Comparison of ENCODE assay signal across 20 mouse cellular contexts in genomic region chr1:90240287-90240686, GRCm38 (mm10). TPM values are rescaled to one million over a fixed set of nuclear protein-coding genes. Genes with fewer than 3 reads are reported as not detected.
DNase-seq lines count a peak whose midpoint lies in the region; ATAC-seq and TF ChIP-seq lines count a peak whose summit lies in the region.
"Had no signal": no experiment of that assay in that cellular context is flagged by ENCODE, and none has a peak within 500 bp of the region (broad histone marks: within the 10 kb centered on the region; RNA-seq: fewer than 3 reads in every experiment).

No protein-coding gene starts in this region.

- no peak overlapping the region for H3K4me2 ChIP-seq in forebrain, postnatal 0 days (ENCODE audit: low read depth)
- H3K4me2 ChIP-seq in liver, embryonic 16.5 days (ENCODE audit: low read depth, low read length), result no peak overlapping the region; the same call in 1 of the 2 replicates
- H3K4me2 ChIP-seq in intestine, embryonic 16.5 days (ENCODE audit: low read depth, low read length), result no peak overlapping the region
- H3K4me2 ChIP-seq: hindbrain, embryonic 13.5 days; intestine, embryonic 15.5 days; kidney, embryonic 15.5 days; lung, embryonic 14.5 days had no signal

- H3K9ac ChIP-seq in forebrain, postnatal 0 days, result no peak overlapping the region
- H3K9ac ChIP-seq in liver, embryonic 16.5 days (ENCODE audit: low read depth, low read length), result peak overlapping the region; percentile 34
- H3K9ac ChIP-seq in intestine, embryonic 16.5 days (ENCODE audit: low read depth, low read length), result no peak overlapping the region
- H3K9ac ChIP-seq: hindbrain, embryonic 13.5 days; intestine, embryonic 15.5 days; kidney, embryonic 15.5 days; lung, embryonic 14.5 days had no signal

- H3K27me3 ChIP-seq in forebrain, embryonic 10.5 days (ENCODE audit: poor library complexity, severe bottlenecking), result no peaks in the 10 kb centered on the region
- no peaks in the 10 kb centered on the region for H3K27me3 ChIP-seq in forebrain, postnatal 0 days (ENCODE audit: insufficient read depth, low read length)
- no peaks in the 10 kb centered on the region for H3K27me3 ChIP-seq in liver, embryonic 16.5 days (ENCODE audit: control insufficient read depth, insufficient read depth, low read depth, low read length)
- H3K27me3 ChIP-seq in intestine, embryonic 16.5 days (replicated peaks; ENCODE audit: control insufficient read depth, insufficient read depth, low read length), result no peaks in the 10 kb centered on the region
- H3K27me3 ChIP-seq: hindbrain, embryonic 13.5 days; intestine, embryonic 15.5 days; kidney, embryonic 15.5 days had no signal

- TF ChIP-seq CTCF in forebrain, postnatal 0 days (IDR thresholded peaks at IDR 0.05; ENCODE audit: low read depth), result no peak

- H3K9me3 ChIP-seq in forebrain, embryonic 10.5 days, result no peaks in the 10 kb centered on the region
- H3K9me3 ChIP-seq in forebrain, postnatal 0 days (ENCODE audit: low read length), result no peaks in the 10 kb centered on the region
- H3K9me3 ChIP-seq in liver, embryonic 16.5 days (replicated peaks; ENCODE audit: control insufficient read depth, low read length), result no peaks in the 10 kb centered on the region
- H3K9me3 ChIP-seq in intestine, embryonic 16.5 days (ENCODE audit: control insufficient read depth, low read length), result no peaks in the 10 kb centered on the region
- H3K9me3 ChIP-seq: hindbrain, embryonic 13.5 days; intestine, embryonic 15.5 days; kidney, embryonic 15.5 days; limb, embryonic 10.5 days had no signal

- H3K36me3 ChIP-seq in forebrain, embryonic 10.5 days (replicated peaks), result no peaks in the 10 kb centered on the region
- no peaks in the 10 kb centered on the region for H3K36me3 ChIP-seq in forebrain, postnatal 0 days (ENCODE audit: insufficient read depth)
- no peaks in the 10 kb centered on the region for H3K36me3 ChIP-seq in liver, embryonic 16.5 days (ENCODE audit: control insufficient read depth, insufficient read depth)
- no peaks in the 10 kb centered on the region for H3K36me3 ChIP-seq in intestine, embryonic 16.5 days (ENCODE audit: control insufficient read depth, insufficient read depth, low read length)
- H3K36me3 ChIP-seq: G1E; hindbrain, embryonic 13.5 days; intestine, embryonic 15.5 days; kidney, embryonic 15.5 days; limb, embryonic 10.5 days had no signal

- H3K27ac ChIP-seq in forebrain, embryonic 10.5 days, result peak overlapping the region; percentile 31; the same call in 1 of the 2 replicates
- no peak overlapping the region for H3K27ac ChIP-seq in forebrain, postnatal 0 days (ENCODE audit: low read depth, low read length)
- peak overlapping the region; percentile 40 for H3K27ac ChIP-seq in liver, embryonic 16.5 days (ENCODE audit: low read length)
- no peak overlapping the region for H3K27ac ChIP-seq in intestine, embryonic 16.5 days (ENCODE audit: low read length)
- H3K27ac ChIP-seq: hindbrain, embryonic 13.5 days; intestine, embryonic 15.5 days; kidney, embryonic 15.5 days; limb, embryonic 10.5 days had no signal

- H3K4me1 ChIP-seq in forebrain, embryonic 10.5 days, result peaks cover 15% of the 10 kb centered on the region; the same call in 1 of the 2 replicates
- no peaks in the 10 kb centered on the region for H3K4me1 ChIP-seq in forebrain, postnatal 0 days (ENCODE audit: insufficient read depth)
- H3K4me1 ChIP-seq in liver, embryonic 16.5 days (ENCODE audit: control insufficient read depth, low read depth, low read length), result peaks cover 37% of the 10 kb centered on the region
- no peaks in the 10 kb centered on the region for H3K4me1 ChIP-seq in intestine, embryonic 16.5 days (ENCODE audit: control insufficient read depth, insufficient read depth, low read length)
- H3K4me1 ChIP-seq: intestine, embryonic 15.5 days; kidney, embryonic 15.5 days; megakaryocyte, embryonic 14.5 days had no signal

- 91% methylated on average over 4 of the region's 4 CpGs for WGBS in forebrain, embryonic 10.5 days
- WGBS in forebrain, postnatal 0 days, result 90% methylated on average over 4 of the region's 4 CpGs
- 11% methylated on average over 4 of the region's 4 CpGs for WGBS in liver, embryonic 16.5 days (ENCODE audit: insufficient replicate concordance)
- WGBS in intestine, embryonic 16.5 days, result 62% methylated on average over 4 of the region's 4 CpGs

- H3K4me3 ChIP-seq in forebrain, embryonic 10.5 days, result no peak overlapping the region
- no peak overlapping the region for H3K4me3 ChIP-seq in forebrain, postnatal 0 days (ENCODE audit: low read depth, low read length)
- H3K4me3 ChIP-seq in liver, embryonic 16.5 days (ENCODE audit: low read depth, low read length), result no peak overlapping the region
- no peak overlapping the region for H3K4me3 ChIP-seq in intestine, embryonic 16.5 days (ENCODE audit: low read length)
- H3K4me3 ChIP-seq: hindbrain, embryonic 13.5 days; intestine, embryonic 15.5 days; kidney, embryonic 15.5 days; limb, embryonic 10.5 days; megakaryocyte, embryonic 14.5 days had no signal

- no peak for ATAC-seq in forebrain, postnatal 0 days
- peak; percentile 90 for ATAC-seq in liver, embryonic 16.5 days (ENCODE audit: low read depth)
- ATAC-seq in intestine, embryonic 16.5 days, result no peak
- ATAC-seq: CD4-positive, CD25-positive, alpha-beta regulatory T cell, adult 4 months; intestine, embryonic 15.5 days; midbrain, embryonic 16.5 days had no signal

- no peak for DNase-seq in forebrain, embryonic 10.5 days (ENCODE audit: extremely low spot score, low spot score)
- DNase-seq in forebrain, postnatal 0 days, result no peak
- peak; percentile 12 to 25 for DNase-seq in spleen, postnatal 36 days (ENCODE audit: low spot score in 2 of 2)
- DNase-seq in spleen, adult 12 weeks (ENCODE audit: low spot score), result no peak
- peak; percentile 51 for DNase-seq in testis, postnatal 14 days (ENCODE audit: low spot score)
- DNase-seq in retina, embryonic 14.5 days (ENCODE audit: low spot score), result no peak
- DNase-seq: cerebellum, postnatal 36 days; lung, embryonic 14.5 days; right cerebral cortex, adult 18-20 months; thymus, postnatal 4 days had no signal

RNA-seq across cellular contexts. Expression of gene Ackr3, which starts 36.5 kb away (rescaled TPM):
- polyA plus RNA-seq in forebrain, embryonic 10.5 days (2016; fragmentation: Nextera tagmentation; extraction: Ambion mirVana), result 19.3 and 21.5 TPM in 2 replicates
- 7.3 and 10.0 TPM in 2 replicates for total RNA-seq in forebrain, postnatal 0 days (2014; rRNA removed)
- polyA plus RNA-seq in forebrain, postnatal 0 days (2015; fragmentation: Nextera tagmentation; extraction: Ambion mirVana), result 10.2 and 11.9 TPM in 2 replicates
- 1.4 and 1.8 TPM in 2 replicates for polyA plus RNA-seq in liver, embryonic 16.5 days (2015; fragmentation: Nextera tagmentation; extraction: Ambion mirVana)
- polyA plus RNA-seq in intestine, embryonic 16.5 days (2015; fragmentation: Nextera tagmentation; extraction: Ambion mirVana), result 11.8 and 12.7 TPM in 2 replicates
- polyA plus RNA-seq: CD4-positive, CD25-positive, alpha-beta regulatory T cell, adult 4 months; G1E had no signal

Comparison
In these comparisons a context has a peak if more than half of its experiments do, and no peak if none do; other contexts are left out.
1. DNase-seq: peak in spleen, postnatal 36 days (2 of 2) and testis, postnatal 14 days (single experiment); none in forebrain, embryonic 10.5 days (single experiment), forebrain, postnatal 0 days (single experiment), spleen, adult 12 weeks (single experiment) and retina, embryonic 14.5 days (single experiment).
2. H3K27ac ChIP-seq: peak in forebrain, embryonic 10.5 days (single experiment) and liver, embryonic 16.5 days (single experiment); none in forebrain, postnatal 0 days (single experiment) and intestine, embryonic 16.5 days (single experiment).